Mouse (Mus musculus) liver, postnatal 0 days (tissue): Measurements from ENCODE around the gene Armc8.

Experiments
- CTCF ChIP-seq: sonication (generic); IDR thresholded peaks from 2 replicates; pipeline ENCODE4 v1.5.1; 2016; ENCODE audit warnings: antibody characterized with exemption, low read depth
- EP300 ChIP-seq: IDR thresholded peaks from 2 replicates; pipeline ENCODE4 v1.6.1; 2016; ENCODE audit warnings: antibody characterized with exemption, low read depth, mild to moderate bottlenecking

DNA sequence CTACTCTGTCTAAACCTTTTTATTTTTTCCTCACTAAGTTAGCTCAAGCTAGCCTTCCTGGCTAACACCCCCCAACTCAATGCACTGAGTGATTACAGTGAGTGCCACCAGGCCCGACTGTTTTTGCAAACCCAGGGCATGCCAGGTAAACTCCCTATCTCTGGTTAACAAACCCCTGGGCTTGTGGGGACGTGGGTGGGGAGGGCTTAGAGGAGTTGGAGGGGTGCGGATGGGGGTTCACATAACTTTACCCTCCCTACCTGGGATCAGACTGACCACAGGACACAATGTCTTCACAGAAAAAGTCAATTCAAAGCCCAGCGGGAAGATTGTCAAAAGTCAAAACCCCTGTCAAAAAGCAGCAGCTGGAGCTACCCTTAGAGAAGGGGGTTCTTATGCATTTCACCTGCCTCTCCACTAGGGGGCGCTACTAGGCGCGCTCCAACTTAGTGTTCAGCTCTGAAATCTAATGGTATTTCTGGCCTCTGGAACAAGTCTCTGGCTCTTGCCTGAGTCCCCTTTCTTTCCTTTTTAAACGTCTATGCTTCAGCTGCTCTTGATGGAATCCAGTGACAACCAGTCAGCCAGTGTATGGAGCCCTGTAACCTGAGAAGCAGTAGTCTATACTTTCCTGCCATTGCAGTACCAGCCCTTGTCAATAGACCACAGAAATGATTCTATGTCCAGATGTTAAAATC, 19.0 kb upstream of the Armc8 start:
- TF ChIP-seq EP300 (no peak), CTCF (peak; percentile 91)
